Mouse (Mus musculus) frontal cortex, adult 2 months (tissue): ENCODE data around the gene Coro1c. TPM values are rescaled to one million over a fixed set of nuclear protein-coding genes. Genes with fewer than 3 reads are reported as not detected.
A peak's percentile ranks its signal among the peaks of the same experiment; 100 is the strongest.

Experiments used
- DNase-seq, 2 experiments: peaks; one replicate each; pipeline ENCODE4 v3.0.0; 2022; ENCODE audit warnings: low spot score in 1 of 2; ENCODE audit errors: extremely low spot score in 1 of 2
- polyA plus RNA-seq: library from polyadenylated mRNA; depleted of rRNA; stranded (reverse); fragments of >200 nt; gene quantifications from 2 replicates; pipeline ENCODE4 v1.2.3, GENCODE M21; 2012

Gene Coro1c
- polyA plus RNA-seq, 1 experiment = 74.9 TPM

DNA sequence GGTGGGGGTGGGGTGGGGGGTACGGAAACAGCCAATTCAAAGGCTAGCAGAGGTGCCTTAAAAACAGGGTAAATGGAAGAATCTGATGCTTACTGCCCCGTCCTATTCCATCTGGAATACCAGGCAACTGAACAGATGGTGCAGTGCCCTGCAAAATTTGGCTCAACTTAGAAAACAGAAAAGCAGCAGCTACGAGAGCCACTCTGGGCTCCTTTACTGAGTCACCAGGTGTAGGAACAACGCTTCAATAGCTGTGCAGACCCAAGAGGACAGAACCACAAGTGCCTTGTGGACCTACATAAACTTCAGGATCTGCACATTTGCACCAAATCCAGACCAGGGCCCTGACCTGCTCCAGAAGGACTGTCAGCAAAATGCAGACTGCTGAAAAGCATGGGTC lies 46.1 kb downstream of the Coro1c start:
- DNase-seq = peak in 1 of 2 experiments; percentile 66

DNA sequence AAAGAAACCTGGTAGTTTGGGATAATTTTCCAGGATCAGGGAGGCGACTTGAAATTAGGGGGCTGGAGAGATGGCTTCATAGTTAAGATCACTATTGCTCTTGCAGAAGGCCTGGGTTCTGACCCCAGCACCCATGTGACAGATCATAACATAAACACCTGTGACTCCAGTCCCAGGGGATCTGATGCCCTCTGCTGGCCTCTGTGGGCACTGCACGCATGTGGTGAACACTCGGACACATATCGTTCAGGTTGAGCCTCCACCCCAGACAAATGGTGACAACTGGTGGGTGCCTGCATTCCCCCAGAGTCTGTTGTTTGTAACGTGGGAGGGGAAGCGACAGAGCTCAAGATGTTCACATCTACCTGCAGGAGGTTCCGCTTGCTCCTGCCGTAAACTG lies 47.3 kb downstream of the Coro1c start:
- DNase-seq = no peak

DNA sequence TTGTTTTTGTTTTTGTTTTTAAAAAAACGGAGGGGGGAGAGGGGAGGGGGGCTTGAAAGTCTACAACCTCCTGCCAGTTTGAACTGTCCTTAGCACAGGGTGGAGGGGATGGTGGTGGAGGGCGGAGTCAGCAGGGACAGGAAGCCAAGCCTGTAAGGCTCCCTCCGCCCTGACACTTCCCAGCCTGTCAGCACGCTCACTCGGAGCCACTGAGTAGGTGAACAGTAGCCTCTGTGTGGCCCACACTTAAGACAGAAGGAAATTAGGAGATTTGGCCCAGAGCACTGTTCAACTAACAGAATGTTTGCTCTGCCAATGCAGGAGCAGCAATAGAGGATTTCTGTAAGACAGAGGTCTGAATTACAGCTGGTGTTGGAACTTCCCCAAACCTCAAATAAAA lies 49.6 kb downstream of the Coro1c start:
- DNase-seq = no peak

- no peak for DNase-seq
Measured at GRCm38 (mm10) chr5:113858550-113858949, 50.0 kb downstream of the Coro1c start.

DNA sequence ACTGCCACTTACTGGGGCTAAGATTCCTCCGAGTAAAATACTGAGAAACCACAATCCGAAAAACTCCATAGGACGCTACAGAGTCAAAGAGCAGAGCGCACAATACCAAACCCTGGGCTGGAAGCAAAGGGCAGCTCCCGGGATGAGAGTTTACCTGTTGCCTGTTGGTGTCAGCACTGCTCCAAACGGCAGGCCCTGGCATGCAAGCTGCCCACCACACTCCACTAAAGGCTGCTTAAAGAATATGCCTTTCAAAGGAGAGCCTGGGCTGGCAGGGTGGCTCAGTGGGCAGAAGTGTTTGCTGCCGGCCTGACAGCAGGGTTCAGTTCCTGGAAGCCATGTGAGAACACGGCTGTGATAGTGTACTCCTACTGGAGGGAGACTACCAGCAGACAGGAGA lies 50.9 kb downstream of the Coro1c start:
- no peak for DNase-seq

- DNase-seq = no peak
Measured at GRCm38 (mm10) chr5:113856631-113857030, 51.9 kb downstream of the Coro1c start.

DNA sequence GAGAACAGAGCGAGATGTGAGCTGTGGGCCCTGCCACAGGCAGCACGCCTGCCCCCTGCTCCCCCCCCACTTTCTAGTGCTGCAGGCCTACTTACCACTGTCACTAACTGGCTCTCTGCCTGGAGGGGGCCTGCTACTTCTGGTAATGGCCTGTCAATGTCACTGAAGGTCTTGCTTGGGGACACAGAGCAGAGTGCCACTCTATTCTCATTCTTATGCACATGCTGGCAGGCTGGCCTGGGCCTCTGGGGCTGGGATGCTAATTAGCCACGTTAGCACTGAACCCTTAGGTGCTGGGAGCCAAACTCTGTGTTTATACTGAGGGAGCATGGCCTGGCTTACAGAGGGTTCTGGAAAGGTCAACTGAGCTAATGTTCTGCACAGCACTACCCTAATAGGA lies 52.9 kb downstream of the Coro1c start:
- DNase-seq = no peak

DNA sequence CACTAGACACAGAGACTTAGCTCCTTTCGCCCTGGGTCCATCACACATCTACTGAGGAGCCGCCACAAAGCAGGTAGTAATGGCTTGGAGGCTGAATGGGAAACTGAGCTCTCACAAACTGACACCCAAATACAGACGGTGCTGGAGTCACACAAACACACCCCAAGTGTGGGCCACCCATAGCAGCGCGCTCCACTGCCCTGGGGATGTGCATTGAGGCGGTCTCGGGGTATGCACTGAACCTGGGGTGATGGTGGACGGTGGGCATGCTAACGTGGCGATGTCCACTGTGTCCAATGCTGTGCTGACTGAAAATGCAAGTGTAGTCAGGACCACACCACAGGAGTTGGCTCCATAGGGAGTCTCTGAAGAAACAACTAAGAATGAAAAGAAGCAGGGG lies 53.4 kb downstream of the Coro1c start:
- no peak for DNase-seq

DNA sequence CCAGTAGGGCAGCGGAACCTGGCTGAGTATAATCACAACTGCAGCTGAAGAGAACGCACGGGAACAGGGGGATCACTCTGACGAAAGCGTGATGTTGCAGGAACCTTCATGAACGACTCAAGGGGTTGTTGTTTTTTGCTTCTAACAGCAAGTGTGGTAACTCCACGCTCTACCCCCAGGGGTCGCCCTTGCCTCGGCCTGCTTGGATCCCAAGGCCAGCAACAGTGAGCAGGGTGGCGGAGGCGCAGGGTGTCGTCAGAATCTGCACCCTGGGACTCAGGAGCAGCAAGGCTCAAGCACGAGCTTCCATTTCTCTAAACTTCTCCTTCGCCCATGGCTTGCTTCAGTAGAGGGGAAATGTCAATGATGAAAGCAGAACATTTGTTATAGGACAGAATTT lies 54.1 kb downstream of the Coro1c start:
- peak in 1 of 2 experiments; percentile 91 for DNase-seq

DNA sequence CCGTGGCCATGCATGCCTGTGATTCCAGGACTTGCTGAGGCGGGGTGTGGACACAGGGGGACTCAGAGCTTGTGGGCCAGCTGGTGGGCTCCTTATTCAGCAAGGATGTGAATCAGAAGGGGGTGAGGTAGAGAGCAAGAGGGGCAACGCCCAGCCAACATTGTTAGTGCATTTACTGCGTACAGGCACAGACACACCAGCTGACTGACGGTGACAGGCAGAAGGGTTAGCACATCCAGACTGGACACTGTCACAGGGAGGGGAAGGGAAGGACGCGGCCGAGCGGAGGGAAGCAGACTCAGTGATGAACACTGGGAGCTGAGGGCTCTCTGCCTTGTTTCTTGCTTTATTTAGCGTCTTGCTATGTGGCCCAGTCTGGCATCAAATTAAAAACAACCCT lies 55.0 kb downstream of the Coro1c start:
- no peak for DNase-seq

- peak in 1 of 2 experiments; percentile 34 for DNase-seq
Measured at GRCm38 (mm10) chr5:113852463-113852862, 56.1 kb downstream of the Coro1c start.

- no peak for DNase-seq
Measured at GRCm38 (mm10) chr5:113850680-113851230, 57.8 kb downstream of the Coro1c start.

DNA sequence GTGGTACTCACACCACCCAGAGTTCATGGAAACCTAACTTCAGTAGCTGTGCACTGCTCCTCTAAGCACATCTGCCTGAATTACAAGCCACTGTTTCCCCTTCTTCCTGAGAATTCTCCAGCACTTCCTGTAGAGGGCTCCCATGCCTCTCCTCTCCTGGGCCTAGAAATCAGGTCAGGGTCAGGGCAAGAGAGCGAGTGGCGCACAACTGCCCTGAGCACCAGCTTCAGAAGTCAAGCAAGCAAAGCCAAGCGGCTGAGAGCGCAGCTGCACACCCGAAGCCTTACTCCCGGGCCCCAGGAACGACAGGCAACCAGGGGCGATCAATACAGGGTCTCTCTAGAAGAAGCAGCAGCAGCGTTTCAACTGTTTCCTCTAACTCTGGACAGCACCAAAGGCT lies 60.9 kb downstream of the Coro1c start:
- no peak for DNase-seq

- DNase-seq = no peak
Measured at GRCm38 (mm10) chr5:113846656-113847055, 61.9 kb downstream of the Coro1c start.

DNA sequence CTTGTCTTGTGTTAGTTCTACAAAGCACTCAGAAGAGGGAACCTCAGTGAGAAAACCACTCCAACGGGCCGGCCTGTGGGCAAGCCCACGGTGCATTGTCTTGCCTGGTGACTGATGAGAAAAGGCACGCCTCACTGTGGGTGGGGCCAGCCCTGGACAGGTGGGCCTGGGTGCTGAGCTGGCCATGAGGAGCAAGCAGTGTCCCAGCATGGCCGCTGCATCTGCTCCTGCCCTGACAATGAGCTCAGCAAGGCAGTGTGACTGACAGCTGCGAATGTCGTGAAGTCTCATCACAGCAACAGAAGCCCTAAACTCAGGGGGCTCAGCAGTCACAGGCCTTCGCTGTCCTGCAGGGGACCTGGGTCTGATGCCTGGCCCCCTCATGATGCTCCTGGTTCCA lies 62.9 kb downstream of the Coro1c start:
- no peak for DNase-seq

DNA sequence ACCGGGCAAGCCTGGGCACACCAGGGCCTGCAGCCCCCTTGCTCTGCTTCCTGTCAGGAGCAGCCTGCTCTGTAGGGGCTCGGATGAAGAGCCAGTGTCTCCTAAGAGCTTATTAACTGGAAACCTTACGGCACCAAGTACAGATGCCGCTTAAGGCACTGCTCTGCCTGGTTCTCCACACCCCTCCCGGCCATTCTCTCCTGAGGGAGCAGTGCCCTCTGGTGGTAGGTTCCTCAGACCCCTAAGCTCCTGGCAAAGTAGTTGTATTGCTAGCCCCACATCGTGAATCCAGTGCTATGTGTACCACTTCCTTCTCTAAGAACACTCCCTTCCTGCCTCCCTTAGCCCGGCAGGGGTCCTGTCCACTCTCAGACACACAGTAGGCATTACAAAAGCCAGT lies 63.8 kb downstream of the Coro1c start:
- peak in 1 of 2 experiments; percentile 84 for DNase-seq

GRCm38 (mm10) chr5:113844106-113844505 lies 64.5 kb downstream of the Coro1c start:
- DNase-seq = peak in 1 of 2 experiments; percentile 71

GRCm38 (mm10) chr5:113842906-113843305 lies 65.7 kb downstream of the Coro1c start:
- DNase-seq = no peak

DNA sequence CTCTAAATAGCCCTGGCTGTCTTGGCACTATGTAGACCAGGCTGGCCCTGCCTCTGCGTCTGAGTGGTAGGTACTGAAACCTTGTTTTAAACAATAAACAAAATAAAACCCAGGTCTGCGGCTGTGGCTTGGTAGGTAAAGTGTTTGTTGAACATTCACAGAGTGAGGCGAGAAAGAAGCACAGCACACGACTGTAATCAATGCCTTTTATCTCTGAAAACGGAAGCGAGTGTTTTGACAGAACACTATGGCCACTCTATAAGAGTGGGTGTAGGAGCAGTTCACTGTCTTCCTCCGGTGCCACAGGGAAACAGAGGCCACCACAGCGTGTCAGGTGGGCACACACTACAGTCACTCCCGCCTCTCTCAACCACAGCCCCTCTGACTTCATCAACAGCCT lies 66.3 kb downstream of the Coro1c start:
- no peak for DNase-seq

- DNase-seq = no peak
Measured at GRCm38 (mm10) chr5:113841243-113842225, 67.0 kb downstream of the Coro1c start.

- no peak for DNase-seq
Measured at GRCm38 (mm10) chr5:113840443-113840842, 68.1 kb downstream of the Coro1c start.

GRCm38 (mm10) chr5:113836961-113837360 lies 71.6 kb downstream of the Coro1c start:
- DNase-seq = no peak
